Mouse (Mus musculus) gastrocnemius, postnatal 36 days (tissue): ENCODE measurements at regions not wholly inside any gene's neighbourhood (a gene's known extent, or its start where the extent isn't known, plus 50 kb on each side); places are given as distances from the start of the nearest gene placed in this dataset.

Experiments
- DNase-seq, 2 experiments: peaks; one replicate each; pipeline ENCODE4 v3.0.0; 2022
- intact Hi-C: fragments of 180-260 bp; cut with DNase I; formaldehyde crosslinking; loops from one replicate; pipeline ENCODE4 v1.15.1; 2025

- DNase-seq: no peak
- intact Hi-C loops: no loop called here
Observed at GRCm38 (mm10) chr6:117407206-117407858, 239.0 kb downstream of the Cxcl12 start.

DNA sequence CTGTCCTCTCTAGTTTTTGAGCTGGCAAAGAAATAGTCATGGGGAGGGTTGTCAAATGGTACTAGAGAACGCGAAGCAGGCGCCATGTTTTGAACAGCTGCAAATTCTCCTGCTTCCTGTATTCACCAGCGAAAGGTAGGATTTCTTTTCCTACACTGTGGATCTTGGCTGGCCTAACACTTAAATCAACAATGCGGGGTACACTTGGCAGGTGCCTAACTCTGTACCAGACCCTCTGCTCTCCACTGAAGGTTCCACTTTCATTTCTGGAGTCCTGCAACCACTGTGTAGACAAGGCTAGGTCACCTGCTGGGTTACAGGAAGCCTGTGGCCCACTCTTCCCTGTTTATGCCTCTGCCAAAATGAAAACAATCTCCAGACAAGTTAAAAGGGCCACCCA is 239.6 kb downstream of the Cxcl12 start:
- DNase-seq: no peak
- intact Hi-C loops: no loop called here

DNA sequence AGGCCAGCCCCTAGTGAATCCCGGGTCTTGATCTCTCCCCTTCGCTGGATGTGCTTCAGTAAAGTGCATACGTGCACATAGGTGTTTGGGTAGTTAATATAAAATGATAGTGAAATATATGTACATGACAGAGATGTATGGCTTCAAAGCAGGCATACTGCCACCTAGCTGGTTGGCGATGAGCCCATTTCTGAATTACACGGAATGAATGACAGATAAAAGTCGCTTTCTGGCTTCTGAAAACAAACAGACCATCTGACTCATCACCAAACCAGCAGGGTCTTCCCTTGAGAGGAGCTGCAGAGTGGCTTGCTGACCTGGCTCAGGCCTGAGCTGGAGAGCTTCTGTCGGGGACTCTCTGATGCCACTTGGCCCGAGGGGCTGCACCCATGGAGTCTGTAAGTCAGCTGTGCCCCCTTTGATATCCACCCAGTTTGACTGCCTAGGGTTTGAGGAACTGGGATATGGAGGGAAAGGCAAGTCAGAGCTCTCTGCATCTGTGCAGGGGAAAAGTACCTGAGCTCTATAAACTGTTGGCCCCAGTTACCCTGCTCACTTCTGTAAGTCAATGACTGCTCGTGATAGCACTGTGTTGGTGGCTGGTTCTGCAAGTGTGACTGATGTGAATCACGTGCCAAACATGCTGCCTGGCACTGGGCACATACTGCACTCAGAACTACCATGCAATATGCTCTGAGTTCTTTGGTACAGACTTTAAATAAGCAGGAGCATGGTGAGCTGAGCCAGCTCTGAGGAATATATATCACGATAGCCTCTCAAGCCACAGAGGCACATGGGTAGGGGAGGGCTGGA is 240.8 kb downstream of the Cxcl12 start:
- intact Hi-C loops: no loop called here
- DNase-seq: no peak

GRCm38 (mm10) chr6:117414926-117415325 is 246.6 kb downstream of the Cxcl12 start:
- intact Hi-C loops: no loop called here
- DNase-seq: no peak

- no peak for DNase-seq
- intact Hi-C loops: no loop called here
Observed at GRCm38 (mm10) chr6:117415901-117416300, 247.6 kb downstream of the Cxcl12 start.

DNA sequence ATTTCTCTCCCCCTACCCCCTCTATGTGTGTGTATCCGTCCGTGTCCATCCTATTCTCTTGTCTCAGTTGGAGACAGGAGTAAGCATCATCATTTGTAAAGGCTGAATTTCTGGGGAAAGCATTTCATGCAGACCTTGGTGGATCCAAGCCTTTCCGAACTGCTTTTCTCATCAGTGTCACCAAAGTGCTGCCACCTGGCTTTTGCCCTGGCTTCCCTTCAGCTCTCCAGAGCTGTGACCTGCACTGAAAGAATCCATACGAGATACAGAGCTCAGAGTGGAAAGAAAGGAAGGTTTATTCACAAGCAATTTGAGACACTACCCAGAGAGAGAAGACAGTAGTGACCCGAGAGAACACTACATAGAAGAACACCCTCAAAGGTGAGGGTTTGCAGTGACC is 248.1 kb downstream of the Cxcl12 start:
- intact Hi-C loops: no loop called here
- no peak for DNase-seq

- intact Hi-C loops: no loop called here
Observed at GRCm38 (mm10) chr6:117422846-117423573, 254.7 kb downstream of the Cxcl12 start.

GRCm38 (mm10) chr6:117426363-117426762 is 258.0 kb downstream of the Cxcl12 start:
- intact Hi-C loops: no loop called here
- DNase-seq: no peak

More at GRCm38 (mm10) chr6:117422846-117423573, 254.7 kb downstream of the Cxcl12 start:
- no peak for DNase-seq

- DNase-seq: no peak
- intact Hi-C loops: no loop called here
Observed at GRCm38 (mm10) chr6:117427351-117428142, 259.2 kb downstream of the Cxcl12 start.

DNA sequence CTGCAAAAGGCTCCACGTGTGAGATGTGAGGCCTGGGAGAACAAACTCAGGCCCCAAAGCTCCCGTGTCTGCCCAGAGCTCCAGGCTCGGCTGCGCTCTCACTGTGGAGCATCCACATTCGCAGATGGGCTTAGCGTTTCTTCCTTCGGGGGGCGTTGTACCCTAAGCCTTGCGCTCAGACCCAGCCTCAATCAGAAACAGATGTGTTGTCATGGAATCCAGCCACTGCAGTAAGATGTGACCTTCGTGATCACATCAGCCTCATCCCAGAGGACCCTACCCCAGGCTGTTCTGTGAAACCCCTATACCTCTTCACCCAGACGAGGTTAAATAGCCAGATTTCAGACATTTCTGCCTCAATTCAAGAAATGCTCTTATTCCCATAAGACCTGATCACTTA is 260.1 kb downstream of the Cxcl12 start:
- intact Hi-C loops: no loop called here
- no peak for DNase-seq

- no peak for DNase-seq
- intact Hi-C loops: no loop called here
Observed at GRCm38 (mm10) chr6:117430876-117431781, 262.8 kb downstream of the Cxcl12 start.

GRCm38 (mm10) chr6:117436851-117437250 is 268.5 kb downstream of the Cxcl12 start:
- DNase-seq: no peak
- intact Hi-C loops: no loop called here

- intact Hi-C loops: no loop called here
Observed at GRCm38 (mm10) chr6:117437411-117438101, 269.2 kb downstream of the Cxcl12 start.

GRCm38 (mm10) chr6:117448652-117449051 is 280.3 kb downstream of the Cxcl12 start:
- intact Hi-C loops: no loop called here
- DNase-seq: no peak

More at GRCm38 (mm10) chr6:117437411-117438101, 269.2 kb downstream of the Cxcl12 start:
- peak; percentile 49 to 56 for DNase-seq

DNA sequence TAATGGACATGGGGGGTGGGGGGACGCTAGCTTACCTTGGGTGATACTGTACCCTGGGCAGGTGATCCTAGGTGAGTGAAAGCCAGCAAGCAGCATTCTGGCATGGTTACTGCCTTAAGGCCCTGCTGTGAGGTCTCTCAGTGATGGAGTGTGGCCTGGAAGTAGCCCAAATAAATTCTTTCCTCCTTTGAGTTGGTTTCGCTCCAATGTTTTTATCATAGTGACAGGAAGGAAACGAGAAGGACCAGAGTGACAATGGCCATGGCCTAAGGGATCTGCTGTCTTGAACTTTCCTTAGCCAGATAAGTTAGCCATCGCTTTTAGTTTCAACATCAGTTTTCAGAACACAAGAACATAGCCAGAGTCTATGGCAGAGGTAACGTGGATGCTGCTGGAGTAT is 282.7 kb downstream of the Cxcl12 start:
- intact Hi-C loops: no loop called here
- DNase-seq: no peak

DNA sequence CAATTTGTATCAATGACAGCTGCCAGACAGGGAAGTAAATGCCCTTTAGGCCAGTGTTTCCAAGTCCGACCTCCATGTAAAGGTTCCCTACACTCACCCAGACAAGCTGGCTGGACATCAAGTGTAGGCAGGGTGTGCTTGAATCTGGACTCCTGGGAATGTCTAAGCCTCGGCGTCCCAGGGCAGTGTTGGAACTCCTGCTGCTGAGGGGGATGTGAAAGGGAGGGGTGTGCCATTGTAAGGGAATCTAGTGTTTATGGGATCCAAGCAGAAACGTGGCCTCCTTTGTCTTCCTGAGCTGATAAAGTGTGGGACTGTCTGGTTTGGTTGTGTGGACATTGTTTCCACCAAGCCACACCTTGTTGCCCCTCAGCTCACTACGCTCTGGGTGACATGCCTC is 291.9 kb downstream of the Cxcl12 start:
- intact Hi-C loops: no loop called here
- DNase-seq: no peak

GRCm38 (mm10) chr6:117465165-117465564 is 296.8 kb downstream of the Cxcl12 start:
- intact Hi-C loops: no loop called here
- DNase-seq: no peak

- intact Hi-C loops: no loop called here
Observed at GRCm38 (mm10) chr6:117465606-117466174, 297.4 kb downstream of the Cxcl12 start.

GRCm38 (mm10) chr6:117479376-117479775 is 311.0 kb downstream of the Cxcl12 start:
- DNase-seq: no peak
- intact Hi-C loops: no loop called here

More at GRCm38 (mm10) chr6:117465606-117466174, 297.4 kb downstream of the Cxcl12 start:
- DNase-seq: no peak
